Mouse (Mus musculus): Measurements from ENCODE around the gene Oaf. TPM values are rescaled to one million over a fixed set of nuclear protein-coding genes. Genes with fewer than 3 reads are reported as not detected.

Gene Oaf
- 26.0 TPM for polyA plus RNA-seq (2014; fragmentation: Illumina TruSeq; extraction: RNeasy Lipid Tissue Mini Kit (QIAGEN cat#74804); ENCODE audit: low read depth, low replicate concordance)

GRCm38 (mm10) chr9:43239712-43240593 lies at the start of gene Oaf:
Oaf (minus strand) TSS chr9:43239911.

GRCm38 (mm10) chr9:43210190-43210682 lies 29.5 kb downstream of the Oaf start, which contains the start of gene Pou2f3:
Pou2f3 (minus strand) TSS chr9:43210369.

Other genes with a start within 250 kb of the Oaf start
- 37.4 TPM for gene Arhgef12, start 132.7 kb downstream of the Oaf start, polyA plus RNA-seq (2014; fragmentation: Illumina TruSeq; extraction: RNeasy Lipid Tissue Mini Kit (QIAGEN cat#74804); ENCODE audit: low read depth, low replicate concordance)
- gene Tmem136, start 123.3 kb downstream of the Oaf start, polyA plus RNA-seq (2014; fragmentation: Illumina TruSeq; extraction: RNeasy Lipid Tissue Mini Kit (QIAGEN cat#74804); ENCODE audit: low read depth, low replicate concordance), result 1.1 TPM
- gene Pou2f3, start 29.5 kb downstream of the Oaf start, polyA plus RNA-seq (2014; fragmentation: Illumina TruSeq; extraction: RNeasy Lipid Tissue Mini Kit (QIAGEN cat#74804); ENCODE audit: low read depth, low replicate concordance), result not detected
- not detected for gene Trim29, start 70.9 kb upstream of the Oaf start, polyA plus RNA-seq (2014; fragmentation: Illumina TruSeq; extraction: RNeasy Lipid Tissue Mini Kit (QIAGEN cat#74804); ENCODE audit: low read depth, low replicate concordance)

Measured in liver, adult 10 weeks (tissue).